Mouse (Mus musculus): Measurements from ENCODE around the gene Clcnka.

- TF ChIP-seq CTCF (conservative IDR thresholded peaks at IDR 0.05; ENCODE audit: insufficient read depth, insufficient read length, low read depth, low read length) (no peak), POLR2A (IDR thresholded peaks at IDR 0.05; ENCODE audit: low read depth, low read length) (no peak)
Observed at GRCm38 (mm10) chr4:141337986-141338385, 60.5 kb downstream of the Clcnka start.
